Mouse (Mus musculus) neural tube, embryonic 10.5 days (tissue): ENCODE data around the gene Nagk.

Experiments used
- DNase-seq: peaks from one replicate; pipeline ENCODE4 v3.0.0-alpha.2; 2017; ENCODE audit warnings: low spot score; ENCODE audit errors: extremely low spot score

The Nagk gene

DNA sequence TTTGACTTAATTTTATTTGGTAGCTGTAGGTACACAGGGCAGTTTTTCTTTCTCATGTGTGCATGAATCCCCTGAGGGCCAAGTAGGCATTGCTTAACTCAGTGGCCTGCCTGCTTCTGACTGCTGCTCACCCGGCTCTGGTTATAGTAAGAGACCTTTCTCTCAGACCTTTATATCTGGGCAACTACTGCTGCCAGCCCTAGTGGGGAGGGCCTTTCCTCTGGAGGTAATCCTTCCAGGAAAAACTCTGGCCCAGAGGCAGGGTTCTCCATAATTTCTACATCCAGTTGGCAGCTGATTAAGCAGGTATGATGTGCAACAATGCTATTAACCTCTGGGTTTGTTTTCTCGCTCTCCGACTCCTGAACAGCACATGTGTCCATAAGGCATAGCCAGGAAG, 8.1 kb downstream of the Nagk start:
- no peak for DNase-seq

DNA sequence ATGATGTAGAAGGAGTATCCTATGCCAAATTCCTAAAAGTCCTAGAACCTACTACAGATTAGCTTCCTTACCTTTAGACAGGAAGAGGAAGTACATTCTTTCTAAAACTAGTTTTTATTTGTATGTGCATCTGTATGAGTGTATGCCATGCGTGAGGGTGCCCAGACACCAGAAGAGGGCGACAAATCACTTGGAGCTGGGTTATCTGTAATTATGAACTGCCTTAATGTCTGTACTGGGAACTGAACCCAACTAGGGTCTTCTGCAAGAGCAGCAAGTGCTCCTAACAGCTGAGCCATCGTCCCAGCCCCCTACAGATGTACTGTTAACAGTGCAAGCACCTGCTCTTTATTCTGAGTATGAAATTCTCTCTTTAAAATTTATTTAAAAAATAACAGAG, 21.0 kb downstream of the Nagk start:
- no peak for DNase-seq

DNA sequence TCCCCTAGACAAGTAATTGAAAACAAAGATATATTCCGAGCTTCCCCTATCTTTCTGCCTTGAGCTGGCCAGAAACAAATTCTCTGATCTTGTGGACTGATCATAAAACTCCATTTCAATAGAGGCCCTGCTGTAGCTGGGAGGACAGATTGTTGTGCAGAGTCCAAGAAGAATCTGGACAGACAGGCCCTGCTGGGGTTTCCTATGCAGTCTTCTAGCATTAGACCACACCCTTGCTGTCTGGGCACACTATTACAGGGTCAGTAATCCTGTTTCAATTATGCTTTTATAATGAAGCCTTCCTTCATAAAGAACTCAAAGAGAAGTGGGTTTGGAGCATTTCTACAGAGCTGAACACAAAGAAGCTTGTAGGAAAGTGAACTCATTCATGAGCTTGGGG, 24.2 kb downstream of the Nagk start:
- no peak for DNase-seq

DNA sequence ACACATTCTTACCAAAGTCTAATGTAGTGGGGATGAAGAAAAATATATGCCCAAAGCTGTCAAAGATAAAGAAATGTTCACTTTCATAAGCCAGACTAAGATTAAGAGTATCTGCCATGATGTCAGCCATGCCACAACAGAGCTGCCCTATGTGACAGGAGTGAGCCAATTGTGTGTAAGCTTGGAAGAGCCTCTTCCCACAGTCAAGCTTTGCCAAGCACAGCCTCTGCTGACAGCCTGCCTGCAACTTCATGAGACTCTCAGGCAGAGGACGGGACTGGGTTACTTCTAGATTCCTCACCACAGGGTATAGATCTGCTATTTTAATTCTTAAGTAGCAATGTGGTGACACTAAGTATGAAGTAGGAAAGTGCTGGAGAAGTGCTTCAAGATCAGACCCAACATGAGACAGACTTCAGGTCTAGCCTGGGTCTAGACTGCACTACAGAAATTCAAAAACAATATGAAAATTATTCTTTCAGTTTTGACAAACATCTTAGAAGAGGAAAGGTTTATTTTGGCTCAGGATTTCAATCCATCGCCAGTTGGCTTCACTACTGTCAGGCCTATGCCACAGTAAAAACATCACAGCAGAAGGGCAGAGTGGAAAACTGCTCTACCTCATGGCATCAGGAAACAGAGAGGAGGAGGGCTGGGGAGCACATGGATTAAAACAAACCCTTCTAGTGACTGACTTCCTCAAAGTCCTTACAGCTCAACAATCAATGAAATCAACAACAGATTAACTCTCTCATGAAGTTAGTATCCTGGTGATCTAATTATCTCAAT, 26.1 kb downstream of the Nagk start:
- no peak for DNase-seq

DNA sequence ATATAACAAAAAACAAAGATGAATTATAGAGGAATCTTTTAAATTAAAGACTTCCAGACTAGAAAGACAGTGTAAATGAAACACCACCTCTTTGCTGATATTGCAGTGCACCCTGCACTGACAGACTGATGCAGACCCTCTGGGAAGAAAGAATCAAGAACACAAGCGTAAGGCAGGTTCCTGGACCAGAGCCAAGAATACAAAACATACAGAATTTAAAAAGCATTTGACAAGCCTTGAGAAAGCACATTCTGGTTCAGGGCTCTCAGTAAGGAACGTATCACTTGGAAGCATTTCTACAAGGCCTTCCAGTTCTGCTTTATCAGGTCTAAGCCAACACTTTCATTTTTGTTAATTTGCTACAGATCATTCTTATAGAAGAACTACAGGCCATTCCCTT, 27.1 kb downstream of the Nagk start:
- no peak for DNase-seq

DNA sequence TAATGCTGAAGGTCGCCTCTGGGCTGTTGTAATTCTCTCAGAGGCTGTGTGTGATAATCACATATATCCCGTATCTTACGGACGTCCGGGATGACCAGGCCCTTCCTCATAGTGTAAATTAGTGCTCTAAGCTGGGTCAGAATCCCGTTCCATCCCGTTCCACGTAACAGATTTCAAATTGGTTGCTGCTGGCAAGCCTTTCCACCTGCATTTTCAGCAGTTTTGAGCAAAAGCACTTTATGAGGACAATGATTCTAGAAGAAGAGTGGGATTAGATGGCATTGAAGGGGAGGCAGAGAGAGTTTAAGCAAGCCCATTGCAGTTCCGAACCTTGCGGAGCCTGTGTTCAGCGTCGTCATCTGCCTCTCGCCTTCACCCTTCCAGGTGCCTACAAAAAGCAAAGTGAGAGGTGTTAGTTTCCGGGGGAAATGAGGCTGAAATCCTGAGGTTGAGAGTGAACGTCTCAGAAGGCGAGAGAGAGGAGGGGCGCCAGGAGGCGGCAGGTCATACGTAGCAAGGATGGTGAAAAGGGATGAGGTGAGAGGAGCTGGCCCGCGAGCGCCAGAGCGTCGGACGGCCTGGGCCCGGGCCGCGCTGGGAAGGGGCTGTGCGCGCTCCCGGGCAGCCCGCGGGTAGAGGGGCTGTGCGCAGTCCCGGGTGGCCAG, 36.3 kb downstream of the Nagk start:
- DNase-seq: no peak

DNA sequence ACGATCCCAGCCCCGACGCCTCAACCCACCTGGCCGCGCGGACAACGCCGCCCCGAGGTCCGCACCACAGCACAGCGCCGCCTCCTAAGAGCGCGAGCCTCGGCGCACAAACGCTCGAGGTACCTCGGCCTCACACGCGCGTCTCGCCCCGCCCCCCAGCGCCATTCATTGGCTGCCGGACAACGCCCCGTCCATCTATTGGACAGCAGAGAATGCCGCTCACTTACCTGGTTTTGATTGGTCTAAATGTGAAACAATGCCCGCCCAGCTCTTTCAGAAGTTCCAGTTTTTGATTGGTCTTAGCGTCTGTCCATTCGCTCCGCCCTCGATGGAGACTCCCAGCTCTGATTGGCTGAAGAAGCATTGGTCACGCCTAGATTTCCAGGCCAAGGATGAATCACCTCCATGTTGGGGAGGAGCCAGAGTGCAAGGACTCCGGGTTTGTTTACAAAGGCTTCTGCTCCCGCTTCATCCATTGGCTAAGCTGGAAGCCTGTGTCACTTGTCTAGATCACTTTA, 36.9 kb downstream of the Nagk start, which contains the start of gene Paip2b:
Gene Paip2b, minus strand, starts transcription at position 136 of the 518 bp plus-strand sequence.
- DNase-seq: peak; percentile 96

DNA sequence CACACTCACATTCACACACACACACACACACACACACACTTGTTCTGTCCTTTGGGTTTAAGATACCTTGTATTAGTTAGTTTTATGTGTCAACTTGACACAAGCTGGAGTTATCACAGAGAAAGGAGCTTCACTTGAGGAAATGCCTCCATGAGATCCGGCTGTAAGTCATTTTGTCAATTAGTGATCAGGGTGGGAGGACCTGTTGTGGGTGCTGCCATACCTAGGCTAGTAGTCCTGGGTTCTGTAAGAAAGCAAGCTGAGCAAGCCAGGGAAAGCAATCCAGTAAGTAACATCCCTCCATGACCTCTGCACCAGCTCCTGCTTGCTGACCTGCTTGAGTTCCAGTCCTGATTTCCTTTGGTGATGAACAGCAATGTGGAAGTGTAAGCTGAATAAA, 37.6 kb downstream of the Nagk start:
- DNase-seq: peak; percentile 14

DNA sequence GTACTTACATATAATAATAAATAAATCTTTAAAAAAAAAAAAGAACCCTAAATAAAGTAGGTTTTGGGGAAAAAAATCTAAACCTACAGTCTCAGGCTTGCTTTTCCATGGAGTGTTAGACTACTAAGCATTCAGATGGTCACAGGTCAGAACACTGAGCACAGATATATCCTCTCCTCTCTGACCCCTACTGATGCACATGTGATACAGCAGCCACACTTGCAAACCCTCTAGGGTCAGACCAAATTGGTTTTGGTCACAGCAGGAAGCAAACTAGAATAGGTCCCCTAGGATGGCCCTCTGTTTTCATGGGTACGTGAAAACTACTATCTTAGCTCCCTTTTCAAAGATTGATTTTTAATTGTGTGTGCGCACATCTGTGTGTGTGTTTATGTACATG, 42.0 kb downstream of the Nagk start:
- no peak for DNase-seq

DNA sequence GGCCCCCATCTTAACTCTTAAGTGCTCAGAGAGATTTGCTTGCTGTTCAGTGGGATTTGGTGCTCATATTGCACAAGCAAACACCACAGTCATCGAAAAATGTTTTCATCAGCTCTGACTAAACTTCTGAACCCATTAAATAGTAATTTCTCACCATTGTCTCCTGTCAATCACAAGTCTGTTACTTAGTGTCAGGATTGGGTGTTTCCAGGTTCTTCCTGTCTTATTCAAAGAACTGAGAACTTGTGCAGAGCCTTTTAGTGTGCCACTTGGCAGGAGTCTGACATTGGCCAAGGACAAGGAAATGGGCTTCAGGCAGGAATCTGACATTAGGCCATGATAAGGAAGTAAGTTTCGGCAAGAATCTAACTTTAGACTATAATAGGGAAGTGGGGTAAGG, 43.3 kb downstream of the Nagk start:
- no peak for DNase-seq

DNA sequence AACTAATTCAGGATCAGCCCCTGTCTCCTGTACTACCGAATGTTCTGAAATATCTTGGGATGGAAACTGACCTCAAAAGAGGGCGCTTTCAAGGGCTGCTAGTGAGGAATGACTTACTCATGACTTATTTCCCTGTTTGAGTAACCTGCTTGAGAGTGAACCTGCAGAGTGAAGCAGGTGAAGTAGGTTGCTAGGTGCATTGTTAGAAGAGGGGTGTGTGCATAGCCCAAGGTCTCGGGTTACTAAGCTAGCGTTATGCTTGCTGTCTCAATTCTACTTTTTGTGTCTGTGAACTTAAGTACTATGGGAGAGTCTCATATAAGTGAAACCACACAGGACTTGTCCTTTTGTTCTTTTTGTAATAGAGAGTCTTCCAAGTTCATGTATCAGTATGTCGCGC, 45.3 kb downstream of the Nagk start:
- no peak for DNase-seq

DNA sequence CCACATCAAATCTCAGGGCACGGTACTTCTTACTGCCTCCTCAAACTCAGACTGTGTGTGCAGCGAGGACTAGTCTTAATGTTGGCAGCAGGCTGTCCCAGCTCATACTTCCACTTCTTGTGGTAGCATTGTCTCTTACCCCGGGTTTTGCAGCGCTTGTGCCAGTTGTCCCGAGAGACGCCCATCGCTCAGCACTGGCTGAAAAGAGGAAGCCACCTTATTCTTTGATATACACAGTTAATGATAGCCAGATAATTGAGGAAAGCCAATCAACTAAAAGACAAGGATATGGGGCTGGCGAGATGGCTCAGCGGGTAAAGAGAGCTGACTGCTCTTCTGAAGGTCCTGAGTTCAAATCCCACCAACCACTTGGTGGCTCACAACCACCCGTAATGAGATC, 50.1 kb downstream of the Nagk start:
- no peak for DNase-seq

DNA sequence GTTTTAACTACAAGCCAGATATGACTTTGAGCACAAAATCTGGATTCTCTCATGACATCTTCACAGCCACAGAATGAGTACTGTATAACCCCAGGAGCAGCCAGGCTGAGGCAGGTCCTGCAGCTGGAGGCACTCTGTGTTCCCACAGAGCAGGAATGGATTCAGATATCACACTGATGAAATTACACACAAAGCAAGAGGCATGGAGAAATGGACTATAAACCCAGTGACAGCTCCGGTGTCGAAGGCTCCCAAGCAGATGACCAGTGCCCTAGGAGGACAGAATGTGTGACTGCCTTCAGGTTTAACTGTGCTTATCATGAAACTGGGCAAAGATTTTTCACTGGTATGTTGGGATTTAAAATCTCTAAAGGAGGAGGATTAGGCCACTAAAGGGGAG, 51.4 kb downstream of the Nagk start:
- DNase-seq: no peak

DNA sequence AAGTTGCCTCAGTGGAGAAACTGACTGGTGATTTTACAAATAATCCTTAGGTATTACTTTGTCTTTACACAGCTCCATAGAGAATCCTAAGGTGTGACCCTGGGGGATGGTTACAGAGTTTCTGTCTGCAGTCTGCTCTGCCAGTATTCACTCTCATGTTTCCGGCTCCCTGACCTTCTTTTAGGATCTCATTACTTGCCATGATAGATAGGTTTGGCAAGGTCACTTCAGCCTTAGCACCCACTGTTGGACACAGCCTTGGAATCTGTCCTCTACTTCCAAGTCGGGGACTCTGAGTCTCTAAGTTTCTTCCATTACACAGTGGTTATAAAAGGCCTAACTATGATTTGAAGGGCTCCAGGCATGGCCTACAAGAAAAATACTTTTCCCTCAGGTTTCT, 54.7 kb downstream of the Nagk start:
- no peak for DNase-seq
